Mouse (Mus musculus) liver, adult (tissue): ENCODE results near the gene Brpf1.

ENCODE experiments used
- GATA4 ChIP-seq: IDR thresholded peaks from 2 replicates; pipeline ENCODE4 v1.6.1; 2014; ENCODE audit warnings: mild to moderate bottlenecking, low read length; ENCODE audit not compliant: insufficient replicate concordance

The Brpf1 gene

GRCm38 (mm10) chr6:113367574-113367973 lies 60.6 kb downstream of the Brpf1 start:
- TF ChIP-seq GATA4: no peak

GRCm38 (mm10) chr6:113368124-113368523 lies 61.2 kb downstream of the Brpf1 start:
- TF ChIP-seq GATA4: no peak

GRCm38 (mm10) chr6:113368577-113368976 lies 61.6 kb downstream of the Brpf1 start:
- no peak for TF ChIP-seq GATA4

- TF ChIP-seq GATA4: no peak
Measured at GRCm38 (mm10) chr6:113370194-113370929, 63.4 kb downstream of the Brpf1 start.

- no peak for TF ChIP-seq GATA4
Measured at GRCm38 (mm10) chr6:113373491-113373890, 66.6 kb downstream of the Brpf1 start.
